Mouse (Mus musculus) skeletal muscle tissue, postnatal 0 days (tissue): ENCODE measurements around the gene Sarm1. TPM values are rescaled to one million over a fixed set of nuclear protein-coding genes. Genes with fewer than 3 reads are reported as not detected.

Experiments used
- polyA plus RNA-seq: library from polyadenylated mRNA; unstranded; fragments of >200 nt; fragmentation: Nextera tagmentation; extraction: Ambion mirVana; gene quantifications from 2 replicates; pipeline ENCODE4 v1.2.1, GENCODE M21; 2015

The Sarm1 gene
- polyA plus RNA-seq: 0.16 and 0.18 TPM in 2 replicates

DNA sequence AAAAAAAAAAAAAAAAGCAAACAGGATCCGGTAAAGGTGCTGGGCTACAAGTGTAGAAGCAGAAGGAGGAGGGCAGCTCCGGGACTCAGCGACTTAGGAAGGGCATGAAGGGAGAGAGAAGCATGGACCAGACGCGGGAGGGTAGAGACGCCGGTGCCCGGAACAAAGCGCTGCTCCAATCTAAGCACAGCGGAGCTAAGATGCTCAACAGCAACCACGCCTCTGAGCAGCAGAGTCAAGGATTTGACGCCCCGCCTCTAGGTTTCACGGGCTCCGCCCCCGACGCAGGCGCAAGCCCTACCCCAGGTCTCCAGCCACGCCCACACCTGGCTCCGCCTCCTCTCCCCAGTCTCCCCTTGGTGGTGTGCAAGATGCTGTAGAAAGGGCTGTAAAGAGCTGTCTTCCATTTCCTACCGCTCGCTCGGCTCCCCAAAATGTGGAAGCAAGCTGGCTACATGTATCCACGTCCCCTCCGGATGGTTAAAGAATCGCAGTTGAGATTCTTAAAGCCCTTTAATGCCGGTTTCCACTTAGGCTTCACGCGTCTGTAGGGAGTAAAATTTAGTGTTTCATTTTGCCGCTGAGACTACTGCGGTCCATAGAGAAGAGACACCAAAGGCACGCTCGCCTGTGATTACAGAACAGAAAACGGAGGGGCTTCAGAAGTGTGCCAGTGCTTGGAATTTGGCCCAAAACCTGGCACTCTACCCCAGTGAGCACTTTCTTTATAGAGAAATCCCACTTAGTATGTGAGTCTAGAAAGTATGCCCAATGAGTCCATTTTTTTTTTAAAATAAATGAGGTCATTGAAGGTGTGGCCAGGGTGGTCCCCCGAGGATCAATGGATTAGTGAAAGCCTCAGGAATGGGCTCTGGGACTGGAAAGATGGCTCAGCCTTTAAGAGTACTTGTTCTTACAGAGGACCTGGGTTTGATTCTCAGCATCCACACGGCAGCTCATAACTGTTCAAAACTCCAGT, at the start of gene Sarm1:
Gene Sarm1 (minus strand): TSS at position 211 of the 979 bp plus-strand sequence.

DNA sequence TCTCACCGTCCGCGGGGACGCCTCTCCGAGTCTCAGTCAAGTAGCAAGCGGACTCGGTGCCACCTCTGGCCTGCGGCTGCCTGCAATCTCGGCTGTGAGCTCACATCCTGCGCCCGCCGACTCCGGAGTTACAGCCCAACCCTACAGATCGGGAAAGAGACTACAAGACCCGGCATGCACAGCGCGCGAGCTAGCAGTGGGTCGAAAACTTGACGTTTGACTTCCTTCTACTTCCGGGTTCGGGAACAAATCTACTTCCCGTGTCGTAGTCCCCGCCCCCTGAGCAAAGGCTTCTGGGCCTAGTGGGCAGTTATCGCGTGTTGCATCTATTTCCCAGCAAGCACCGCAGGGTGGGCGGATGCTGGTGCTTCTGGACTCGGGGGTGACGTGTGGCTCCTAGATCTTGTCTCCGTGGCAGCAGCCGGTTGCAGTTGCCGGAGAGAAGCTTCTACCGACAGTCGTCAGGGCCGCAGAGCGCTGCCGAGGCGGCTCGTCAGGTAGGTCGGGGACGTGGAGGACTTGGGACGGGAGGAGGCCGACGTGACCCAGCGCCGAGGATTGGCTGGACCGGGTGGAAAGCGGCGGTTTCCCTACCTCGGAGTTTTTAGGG, 38.6 kb upstream of the Sarm1 start, which contains the start of the genes Tnfaip1 and Ift20:
Gene Tnfaip1 (minus strand): TSS at position 253 of the 610 bp plus-strand sequence.
Gene Ift20 (plus strand): TSS at position 282 of the 610 bp plus-strand sequence.

DNA sequence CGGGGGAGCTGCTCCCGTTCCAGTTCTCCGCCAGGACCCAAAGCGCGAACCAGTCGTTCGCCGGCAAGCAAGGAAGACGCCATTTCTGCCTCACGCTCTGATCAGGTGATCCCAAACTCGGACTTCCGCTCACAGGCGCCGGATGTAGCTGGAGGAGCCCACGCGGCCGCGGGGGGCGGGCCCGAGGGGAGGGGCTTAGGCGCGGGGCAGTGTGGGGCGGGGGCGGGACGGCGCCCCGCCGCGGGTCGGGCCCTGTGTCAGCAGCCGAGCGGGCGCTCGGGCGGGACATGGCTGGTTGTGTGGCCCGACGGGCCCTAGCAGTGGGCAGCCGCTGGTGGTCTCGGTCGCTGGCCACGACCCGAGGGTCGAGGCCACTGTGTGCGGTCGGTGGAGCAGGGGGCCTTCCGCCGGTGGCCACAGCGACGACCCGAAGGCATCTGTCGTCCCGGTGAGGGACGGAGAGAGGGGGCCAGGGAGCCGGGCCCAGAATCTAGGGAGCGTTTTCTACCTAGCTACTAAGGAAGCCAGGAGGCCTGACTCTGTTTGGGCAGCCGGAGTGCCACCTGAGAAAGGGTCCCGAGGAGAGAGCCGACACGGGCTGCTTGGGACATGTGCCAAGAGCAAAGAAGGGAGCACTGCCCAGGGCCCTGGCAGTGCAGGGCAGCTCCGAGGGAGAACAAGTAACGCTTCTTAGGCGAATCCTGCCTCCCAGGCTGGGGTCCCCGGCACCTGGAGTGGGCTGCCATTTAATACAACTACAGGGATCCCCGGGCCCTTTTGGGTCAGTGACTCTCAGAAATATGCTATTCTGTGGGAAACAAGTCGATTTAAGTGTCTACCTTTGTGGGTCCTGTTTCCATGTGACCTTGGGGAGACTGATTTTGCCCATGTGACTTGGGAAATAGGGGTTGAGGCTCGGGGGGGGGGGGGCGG, 14.7 kb upstream of the Sarm1 start, which contains the start of the genes Tmem199 and Poldip2:
Gene Tmem199 (minus strand): TSS at position 148 of the 933 bp plus-strand sequence.
Gene Poldip2 (plus strand): TSS at position 169 of the 933 bp plus-strand sequence.

DNA sequence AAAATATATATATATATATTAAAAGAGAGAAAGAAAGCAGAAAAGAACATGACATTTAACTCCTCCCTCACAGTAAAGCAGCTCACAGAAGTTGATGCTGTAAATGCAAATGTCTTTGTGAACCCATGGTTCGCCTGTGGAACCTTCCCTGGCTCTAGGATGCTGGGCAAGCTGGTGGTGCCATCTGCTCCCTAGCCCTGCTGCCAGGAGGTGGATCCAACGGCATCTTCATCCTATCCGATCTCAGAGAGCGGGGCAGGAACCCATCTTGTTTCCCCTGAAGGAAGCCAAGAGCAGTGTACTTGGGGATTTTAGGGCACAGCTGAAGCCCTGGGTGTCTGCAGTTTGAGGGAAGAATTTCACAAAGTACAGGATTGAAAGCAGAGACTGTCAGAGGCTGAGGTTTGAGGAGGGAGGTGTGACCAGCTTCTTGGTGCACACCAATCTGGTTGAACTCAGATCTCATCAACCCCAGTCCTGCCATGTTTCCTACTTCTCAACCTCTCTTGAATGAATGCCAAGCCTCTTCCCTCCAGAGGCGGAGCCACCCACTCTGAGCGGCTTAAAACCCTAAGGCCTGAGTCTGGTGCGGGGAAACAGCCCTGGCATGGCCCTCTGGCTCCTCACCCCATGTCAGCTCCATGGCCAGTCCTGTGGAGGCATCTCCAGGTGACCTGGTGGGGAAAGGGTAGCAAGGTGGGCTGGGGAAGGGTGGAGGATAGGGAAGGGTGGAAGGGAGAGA, 5.5 kb upstream of the Sarm1 start, which contains the start of gene Sebox:
Gene Sebox (plus strand): TSS at position 539 of the 742 bp plus-strand sequence.

DNA sequence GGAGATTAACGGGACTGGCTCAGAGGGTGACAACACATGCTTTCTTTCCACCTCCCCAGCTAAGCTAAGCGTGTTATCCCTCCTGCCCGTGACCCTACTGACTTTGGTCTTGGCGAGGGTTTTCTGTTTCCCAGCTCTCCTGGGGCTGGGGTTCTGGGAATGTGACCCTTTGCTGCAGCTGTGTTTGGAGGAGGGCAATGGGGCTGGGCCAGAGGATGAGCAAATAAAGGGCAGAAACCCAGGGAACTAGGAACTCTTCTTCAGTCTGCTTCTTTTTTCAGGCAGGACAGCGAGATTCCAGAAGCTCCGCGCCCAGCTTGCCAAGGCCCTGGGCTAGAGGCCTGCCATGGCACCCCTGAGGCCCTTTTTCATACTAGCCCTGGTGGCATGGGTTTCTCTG, 1.4 kb upstream of the Sarm1 start, which contains the start of gene Vtn:
Gene Vtn (plus strand): TSS at position 88 of the 400 bp plus-strand sequence.

DNA sequence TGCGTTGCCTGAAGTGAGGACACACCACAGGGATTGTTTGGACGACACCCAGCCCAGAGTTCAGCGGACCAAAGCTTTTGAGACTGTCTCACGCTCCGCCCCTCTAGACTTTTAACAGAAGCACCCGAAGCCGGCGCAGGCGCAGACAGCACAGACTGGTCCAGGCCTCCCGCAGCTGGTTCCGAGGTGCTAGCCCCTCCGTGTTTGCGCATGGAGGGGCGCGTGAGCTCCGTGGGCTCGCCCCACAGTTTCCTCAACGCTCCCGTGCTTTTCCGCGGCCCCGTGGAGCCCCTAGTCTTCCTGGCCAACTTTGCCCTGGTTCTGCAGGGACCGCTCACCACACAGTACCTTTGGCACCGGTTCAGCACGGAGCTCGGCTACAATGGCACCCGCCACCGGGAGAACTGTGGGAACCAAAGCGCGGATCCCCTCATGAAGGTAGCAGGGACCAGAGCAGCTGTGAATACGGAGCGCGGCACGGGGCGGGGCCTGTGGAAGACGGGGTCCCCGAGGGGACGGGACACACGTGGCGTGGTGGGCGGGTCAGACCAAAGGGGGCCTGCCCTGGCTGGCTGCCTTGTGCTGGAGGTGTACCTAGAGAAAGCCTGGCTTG, 31.9 kb downstream of the Sarm1 start, which contains the start of gene Slc46a1:
Gene Slc46a1 (plus strand): TSS at position 130 of the 613 bp plus-strand sequence.

Other genes starting within 250 kb of the Sarm1 start
- 46.6 and 58.7 TPM in 2 replicates for gene 2610507B11Rik, start 236.0 kb downstream of the Sarm1 start, polyA plus RNA-seq
- gene BC030499, start 206.9 kb downstream of the Sarm1 start, polyA plus RNA-seq: 0.09 TPM in 1 of 2 replicates, not detected in the other
- gene Spag5, start 196.2 kb downstream of the Sarm1 start, polyA plus RNA-seq: 6.5 and 6.9 TPM in 2 replicates
- gene Aldoc, start 174.8 kb downstream of the Sarm1 start, polyA plus RNA-seq: 3.1 and 3.3 TPM in 2 replicates
- gene Pigs, start 169.3 kb downstream of the Sarm1 start, polyA plus RNA-seq: 26.4 and 29.1 TPM in 2 replicates
- 13.8 and 21.2 TPM in 2 replicates for gene Unc119, start 154.3 kb downstream of the Sarm1 start, polyA plus RNA-seq
- gene Foxn1, start 111.2 kb downstream of the Sarm1 start, polyA plus RNA-seq: 0.06 TPM in 1 of 2 replicates, not detected in the other
- 0.05 and 0.09 TPM in 2 replicates for gene Slc13a2, start 75.5 kb downstream of the Sarm1 start, polyA plus RNA-seq
- gene Slc46a1, start 32.1 kb downstream of the Sarm1 start, polyA plus RNA-seq: 3.1 and 4.9 TPM in 2 replicates
- gene Vtn, start 1.3 kb upstream of the Sarm1 start, polyA plus RNA-seq: 14.2 and 14.8 TPM in 2 replicates
- gene Sebox, start 5.7 kb upstream of the Sarm1 start, polyA plus RNA-seq: not detected in 2 replicates
- gene Tmem199, start 14.4 kb upstream of the Sarm1 start, polyA plus RNA-seq: 20.8 and 21.6 TPM in 2 replicates
- 161 and 164 TPM in 2 replicates for gene Poldip2, start 14.4 kb upstream of the Sarm1 start, polyA plus RNA-seq
- gene Tnfaip1, start 38.6 kb upstream of the Sarm1 start, polyA plus RNA-seq: 34.1 and 39.6 TPM in 2 replicates
- 82.6 and 110 TPM in 2 replicates for gene Ift20, start 38.6 kb upstream of the Sarm1 start, polyA plus RNA-seq
- gene Tmem97, start 53.0 kb upstream of the Sarm1 start, polyA plus RNA-seq: 17.1 and 25.7 TPM in 2 replicates
- gene Nlk, start 199.6 kb upstream of the Sarm1 start, polyA plus RNA-seq: 3.9 and 4.9 TPM in 2 replicates